Mouse (Mus musculus) lung, postnatal 25 days (tissue): ENCODE data around the gene Nfe2l3.

Experiments
- DNase-seq: peaks from one replicate; pipeline ENCODE4 v3.0.0; 2022; ENCODE audit warnings: low spot score

The Nfe2l3 gene

GRCm38 (mm10) chr6:51486076-51486710 lies 53.7 kb downstream of the Nfe2l3 start:
- DNase-seq = no peak

- no peak for DNase-seq
These were observed 54.3 kb downstream of the Nfe2l3 start for GRCm38 (mm10) chr6:51486731-51487130.

- DNase-seq = no peak
These were observed 57.3 kb downstream of the Nfe2l3 start for GRCm38 (mm10) chr6:51489787-51490186.

- no peak for DNase-seq
These were observed 65.0 kb downstream of the Nfe2l3 start for GRCm38 (mm10) chr6:51497321-51498111.

- no peak for DNase-seq
These were observed 73.2 kb downstream of the Nfe2l3 start for GRCm38 (mm10) chr6:51505671-51506070.

GRCm38 (mm10) chr6:51507556-51507955 lies 75.1 kb downstream of the Nfe2l3 start:
- no peak for DNase-seq
